Mouse (Mus musculus) heart, postnatal 25 days (tissue): ENCODE results near the gene Loxl4. TPM values are rescaled to one million over a fixed set of nuclear protein-coding genes. Genes with fewer than 3 reads are reported as not detected.

Source experiments
- DNase-seq: peaks from one replicate; pipeline ENCODE4 v3.0.0; 2022; ENCODE audit warnings: low spot score
- intact Hi-C: fragments of 180-260 bp; cut with DNase I; formaldehyde crosslinking; loops from one replicate; pipeline ENCODE4 v1.15.1; 2025
- total RNA-seq, 2 experiments: library from RNA; stranded (reverse); gene quantifications; 2 replicates each; pipeline ENCODE4 v1.2.3; 2021

Gene Loxl4
- total RNA-seq, 2 experiments from 2014 or later, result 1.2 to 1.3 TPM

DNA sequence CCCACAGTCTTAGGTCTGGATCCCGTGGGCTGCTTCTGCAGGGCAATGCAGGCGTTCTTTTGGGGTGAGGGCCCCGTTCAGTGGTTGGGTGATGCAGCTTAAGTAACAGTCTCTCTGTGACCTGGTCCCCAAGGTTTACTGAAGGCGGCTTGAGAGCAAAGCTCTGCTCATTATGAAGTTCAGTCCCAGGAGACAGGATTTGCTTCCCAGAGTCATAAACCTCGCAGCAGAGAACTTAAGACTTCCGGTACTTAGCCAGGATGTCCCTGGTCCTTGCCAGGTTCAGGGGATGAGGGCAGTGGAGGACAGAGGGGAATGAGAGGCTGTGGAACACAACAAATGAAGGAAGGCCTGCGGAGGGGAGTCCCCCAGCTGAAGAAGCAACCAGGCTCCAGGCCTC is 503 bp upstream of the Loxl4 start:
- intact Hi-C loops, result no loop called here
- DNase-seq, result no peak

DNA sequence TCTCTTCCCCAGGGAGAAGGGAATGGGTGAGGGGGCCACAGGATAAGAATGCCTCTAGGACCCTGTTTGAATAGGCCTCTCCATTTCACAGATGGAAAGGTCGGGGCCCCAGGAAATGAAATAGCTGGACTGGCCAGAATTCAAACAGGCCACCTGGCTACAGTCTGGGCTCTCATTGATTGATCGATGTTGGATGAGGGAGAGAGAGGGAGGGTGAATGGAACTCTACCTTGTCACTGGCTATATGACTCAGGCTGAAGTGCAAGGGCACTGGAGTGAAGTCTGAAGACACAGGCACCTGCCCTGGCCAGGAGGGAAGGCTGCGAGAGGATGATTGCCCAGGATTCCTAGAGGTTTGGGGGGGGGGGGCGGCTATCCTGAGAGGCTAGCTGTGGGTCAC is 867 bp downstream of the Loxl4 start:
- intact Hi-C loops, result no loop called here
- no peak for DNase-seq

DNA sequence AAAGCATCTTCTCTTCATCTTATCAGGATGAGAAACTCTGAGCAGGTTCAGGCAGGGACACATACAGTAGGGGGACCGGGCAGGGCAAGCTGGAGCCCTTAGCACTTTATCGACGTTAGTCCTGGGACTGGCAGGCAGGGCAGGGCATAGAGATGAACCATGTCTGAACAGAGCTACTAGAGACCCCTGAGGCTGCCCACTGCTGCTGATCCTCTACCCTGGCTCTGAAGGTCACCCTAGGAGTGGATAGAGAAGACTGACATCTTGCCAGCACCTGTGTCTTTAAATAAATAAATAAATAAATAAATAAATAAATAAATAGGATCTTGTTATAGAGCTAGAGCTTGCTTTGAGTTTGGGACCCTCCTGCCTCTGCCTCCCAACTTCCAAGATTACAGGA is 2.9 kb downstream of the Loxl4 start:
- DNase-seq, result no peak
- intact Hi-C loops, result no loop called here

DNA sequence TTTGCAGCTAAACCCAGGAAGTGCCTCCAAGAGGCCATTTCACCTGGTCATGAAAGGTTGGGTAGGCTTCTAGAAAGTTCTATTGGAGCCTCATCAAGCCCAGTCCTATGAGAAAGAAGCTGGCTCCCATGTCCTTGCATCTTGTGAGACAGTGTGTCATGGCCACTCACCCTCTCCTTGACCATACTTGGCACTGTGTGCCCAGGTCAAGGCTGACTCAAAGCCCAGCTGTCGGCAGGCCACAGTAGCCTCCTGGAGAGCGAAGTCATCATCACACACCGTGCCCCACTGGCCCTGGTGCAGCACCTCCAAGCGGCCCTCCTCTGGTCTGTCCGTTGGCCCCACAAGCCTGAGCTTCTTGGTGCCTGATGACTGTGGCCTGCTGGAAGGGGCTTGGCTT is 4.5 kb downstream of the Loxl4 start:
- intact Hi-C loops, result no loop called here
- DNase-seq, result no peak

DNA sequence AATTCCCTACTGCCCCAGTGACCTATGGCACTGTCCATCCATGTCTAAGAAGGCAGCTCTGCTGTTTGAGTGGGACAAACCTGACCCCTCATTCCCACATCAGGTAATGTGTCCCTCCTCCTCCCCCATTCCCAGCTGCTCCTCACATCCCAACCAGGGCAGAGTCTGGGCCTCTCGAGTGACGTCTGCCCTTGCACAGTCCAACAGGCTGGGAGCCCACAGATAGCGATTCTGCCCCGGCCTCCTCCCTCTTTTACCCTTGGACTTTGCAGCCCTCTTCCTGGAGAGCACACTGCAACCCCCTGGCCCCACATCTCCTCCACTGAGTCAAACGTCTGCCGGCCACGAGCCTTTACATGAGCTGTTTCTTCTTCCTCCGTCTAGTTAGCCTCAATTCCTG is 10.0 kb downstream of the Loxl4 start:
- intact Hi-C loops, result no loop called here
- no peak for DNase-seq

GRCm38 (mm10) chr19:42602041-42602440 is 10.6 kb downstream of the Loxl4 start:
- intact Hi-C loops, result no loop called here
- no peak for DNase-seq

DNA sequence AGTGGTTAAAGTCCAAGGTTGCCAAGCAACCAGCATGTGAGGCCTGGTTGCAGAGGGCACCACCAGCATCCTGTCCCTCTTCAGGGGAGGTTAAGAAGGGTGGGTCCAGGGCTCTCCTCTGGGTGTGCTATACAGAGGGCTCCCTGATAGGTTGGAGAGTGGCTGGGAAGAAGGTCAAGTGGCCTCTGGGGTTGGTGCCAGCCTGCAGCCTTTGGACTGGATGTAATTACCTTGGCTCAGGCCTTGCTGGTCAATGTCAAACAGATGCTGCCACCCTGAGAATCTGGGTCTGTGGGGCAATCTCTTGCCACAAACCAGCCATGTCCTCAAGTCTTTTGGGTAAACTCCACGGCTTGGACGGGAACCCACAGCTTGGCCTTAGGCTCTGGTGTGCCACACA is 11.2 kb downstream of the Loxl4 start:
- no peak for DNase-seq

DNA sequence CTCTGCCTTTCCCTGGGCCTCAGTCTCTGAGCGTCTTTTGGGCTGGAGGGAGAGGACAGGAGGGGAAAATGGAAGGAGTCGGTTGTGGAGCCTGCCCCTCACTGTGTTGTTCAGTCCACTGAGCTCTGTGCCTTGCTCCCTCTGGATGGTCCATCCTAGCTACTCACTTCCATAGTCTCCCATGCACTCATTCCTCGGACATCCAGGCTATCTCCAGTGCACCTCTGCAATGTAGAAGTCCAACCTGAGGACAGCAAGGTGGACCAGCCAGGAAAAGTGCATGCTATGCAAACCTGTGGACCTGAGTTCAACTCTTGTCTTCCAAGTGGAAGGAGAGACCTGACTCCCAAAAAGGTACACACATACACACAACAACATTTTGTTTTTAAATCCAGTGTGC is 12.0 kb downstream of the Loxl4 start:
- no peak for DNase-seq
- intact Hi-C loops, result no loop called here

More for the DNA sequence above, 11.2 kb downstream of the Loxl4 start:
- intact Hi-C loops, result no loop called here

DNA sequence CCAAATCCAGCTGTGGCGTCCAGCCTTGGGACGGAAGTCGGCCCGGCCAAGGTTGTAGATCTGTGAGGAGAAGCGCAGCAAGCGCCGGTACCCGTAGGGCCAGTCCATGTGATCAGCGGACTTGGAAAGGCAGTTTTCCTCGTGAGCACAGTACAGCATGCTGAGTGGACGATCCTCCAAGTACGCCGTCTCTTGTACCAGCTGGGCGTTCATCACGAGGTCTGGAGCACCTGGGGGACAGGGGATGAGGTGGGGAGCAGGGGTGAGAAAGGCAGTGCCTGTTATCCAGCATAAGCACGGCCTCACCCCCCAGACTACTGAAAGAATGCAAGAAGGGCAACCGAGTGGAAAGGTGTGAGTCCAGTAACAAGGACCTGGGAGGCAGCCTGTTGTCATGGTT is 12.7 kb downstream of the Loxl4 start:
- no peak for DNase-seq
- intact Hi-C loops, result no loop called here

DNA sequence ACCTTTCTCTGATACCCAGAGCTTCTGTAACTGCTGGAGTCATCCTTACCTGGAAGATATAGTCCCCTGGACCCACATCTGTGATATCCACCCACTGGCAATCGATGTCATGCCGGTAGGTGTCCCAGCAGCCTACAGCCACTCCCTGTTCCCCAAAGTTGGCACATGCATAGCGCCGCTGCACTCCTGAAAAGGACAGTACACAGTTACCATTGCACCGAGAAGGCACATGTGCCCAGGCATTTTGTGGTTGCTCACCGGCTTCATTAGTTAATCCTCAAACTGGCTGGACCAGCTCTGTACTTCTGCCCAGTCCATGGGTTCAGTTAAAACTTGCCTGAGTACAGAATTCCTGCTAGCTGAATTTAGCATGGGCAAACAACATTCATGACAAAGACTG is 14.7 kb downstream of the Loxl4 start:
- intact Hi-C loops, result no loop called here
- DNase-seq, result no peak

- intact Hi-C loops, result no loop called here
These were observed 15.3 kb downstream of the Loxl4 start for GRCm38 (mm10) chr19:42597286-42597685.

DNA sequence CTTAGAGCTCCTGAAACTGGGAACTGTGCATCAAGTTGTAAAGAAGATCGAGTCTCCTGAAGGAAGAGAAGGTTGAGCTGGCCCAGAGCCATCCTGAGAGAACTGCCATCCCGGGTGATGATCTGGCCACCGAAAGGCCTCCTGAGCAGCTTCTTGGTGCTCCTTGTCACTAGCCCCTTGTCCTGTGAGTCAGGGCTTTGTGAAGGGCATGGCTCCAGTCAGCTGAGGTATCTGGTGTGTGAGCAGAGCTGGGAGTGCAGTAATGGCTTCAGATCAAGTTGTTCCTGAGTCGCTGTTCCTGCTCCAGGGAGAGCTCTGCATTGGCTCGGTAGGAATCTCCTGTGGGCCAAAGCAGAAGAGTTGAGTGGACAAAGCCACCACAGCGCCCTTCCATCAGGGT is 17.5 kb downstream of the Loxl4 start:
- intact Hi-C loops, result no loop called here
- no peak for DNase-seq

More at GRCm38 (mm10) chr19:42597286-42597685, 15.3 kb downstream of the Loxl4 start:
- DNase-seq, result no peak

- no peak for DNase-seq
- intact Hi-C loops, result no loop called here
These were observed 19.2 kb downstream of the Loxl4 start for GRCm38 (mm10) chr19:42593456-42593855.

- intact Hi-C loops, result no loop called here
- DNase-seq, result no peak
These were observed 21.1 kb downstream of the Loxl4 start for GRCm38 (mm10) chr19:42591534-42591933.

DNA sequence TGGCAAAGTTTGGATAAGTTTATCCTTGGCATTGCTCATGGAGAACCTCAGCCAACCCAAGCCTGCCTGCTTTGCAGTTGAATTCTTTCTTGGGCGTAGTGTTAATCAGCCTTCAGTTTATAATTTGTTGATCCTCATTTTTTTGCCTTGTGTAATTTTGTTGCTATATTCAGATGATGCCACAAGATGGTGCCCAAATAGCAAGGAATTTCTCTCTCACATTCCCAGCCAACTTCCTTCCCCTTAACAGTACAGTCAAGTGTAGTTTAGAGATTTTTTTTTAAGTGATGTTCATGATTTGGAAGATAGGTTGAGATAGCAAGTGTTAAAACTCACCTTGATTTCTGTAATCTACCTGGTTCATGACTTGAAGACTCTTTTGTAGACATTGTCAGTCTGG is 23.4 kb downstream of the Loxl4 start:
- DNase-seq, result no peak
- intact Hi-C loops, result loop anchor here (1.0 to 5.0 kb wide), 3 partner anchors 47 to 154 kb away; no protein-coding TSS in a partner anchor

GRCm38 (mm10) chr19:42587704-42588103 is 24.9 kb downstream of the Loxl4 start:
- intact Hi-C loops, result loop anchor here (2.0 to 5.0 kb wide), 2 partner anchors 45 to 155 kb away; no protein-coding TSS in a partner anchor

DNA sequence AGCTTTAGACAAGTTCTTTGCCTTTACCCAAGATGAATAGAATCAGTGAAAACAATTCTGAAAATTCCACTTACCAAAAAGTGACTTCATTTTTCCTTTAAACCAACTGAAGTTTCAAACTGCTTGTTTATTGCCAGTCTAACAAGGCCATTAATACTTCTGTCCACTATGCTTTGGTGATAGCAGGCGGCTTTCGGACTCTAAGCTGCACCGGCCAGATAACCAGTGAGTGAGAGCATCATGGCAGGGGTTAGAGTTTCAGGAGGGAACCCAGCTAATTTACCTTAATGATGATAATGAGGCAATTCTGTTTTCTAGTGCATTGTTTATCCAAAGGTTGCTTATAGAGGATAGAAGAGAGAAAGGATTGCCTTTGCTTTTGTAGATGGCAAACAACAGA is 28.4 kb downstream of the Loxl4 start:
- intact Hi-C loops, result no loop called here
- no peak for DNase-seq

More at GRCm38 (mm10) chr19:42587704-42588103, 24.9 kb downstream of the Loxl4 start:
- DNase-seq, result no peak

DNA sequence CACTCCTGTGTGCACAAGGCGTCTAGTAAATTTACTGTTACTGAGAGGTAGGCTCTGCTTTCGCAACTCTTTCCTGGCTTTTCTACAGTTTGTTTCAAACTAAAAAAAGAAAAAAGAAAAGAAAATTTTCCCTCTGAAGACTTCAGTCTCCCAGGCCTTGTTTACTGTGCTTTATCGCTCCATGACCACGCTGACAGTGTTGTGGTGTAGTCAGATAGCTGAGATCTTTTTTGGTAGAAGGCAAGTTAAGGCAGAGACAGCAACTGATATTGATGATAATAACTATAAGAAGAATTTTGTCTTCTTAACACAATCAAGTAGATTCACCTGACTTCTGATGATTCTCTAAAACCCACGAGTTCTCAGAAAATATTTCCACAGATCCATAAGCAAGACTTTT is 28.9 kb downstream of the Loxl4 start:
- intact Hi-C loops, result no loop called here
- DNase-seq, result no peak

DNA sequence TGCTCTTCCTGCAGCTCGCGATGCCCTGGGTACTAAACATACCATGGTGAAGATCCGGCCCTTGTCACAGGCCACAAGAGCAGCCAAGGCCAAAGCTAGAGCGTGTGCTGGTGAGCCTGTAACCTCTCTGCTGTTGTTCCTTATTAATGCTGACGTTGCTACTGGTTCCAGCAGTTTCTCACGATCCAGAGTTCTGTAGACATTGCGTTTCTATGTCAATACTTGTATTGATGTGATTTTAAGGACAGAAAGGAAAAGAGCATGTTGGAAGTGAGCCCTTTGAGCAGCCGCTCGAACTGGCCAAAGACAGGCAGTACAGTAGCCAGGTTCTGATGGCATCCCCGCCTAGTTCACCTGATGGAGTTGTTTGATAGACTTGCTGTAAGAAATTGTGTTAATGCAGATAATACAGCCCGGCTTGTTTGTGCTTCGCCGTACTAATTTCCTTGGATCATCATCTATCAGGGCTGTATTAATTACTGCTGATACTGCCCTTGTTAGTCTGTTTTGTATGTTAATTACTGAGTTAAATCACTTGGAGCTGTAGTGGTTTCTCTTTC is 29.7 kb downstream of the Loxl4 start:
- intact Hi-C loops, result no loop called here
- DNase-seq, result no peak

DNA sequence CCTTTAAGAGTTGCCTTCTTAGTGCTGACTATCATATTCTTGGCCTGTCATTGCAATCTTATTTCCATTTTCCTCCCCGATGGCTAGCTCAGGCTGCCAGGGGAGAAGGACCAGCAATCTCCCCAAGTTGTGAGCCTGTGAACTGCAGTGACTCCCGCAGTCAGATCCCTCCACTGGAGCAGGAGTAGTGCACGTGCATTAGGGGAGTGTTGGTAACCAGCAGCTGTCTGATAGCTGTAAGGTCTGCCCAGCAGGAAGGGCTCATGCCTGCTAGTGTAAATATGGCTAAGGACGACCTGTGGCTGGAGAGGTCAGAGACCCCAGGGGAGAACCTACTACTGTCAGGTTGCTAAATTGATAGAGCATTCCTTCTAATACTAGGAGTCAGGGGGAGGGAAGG is 31.9 kb downstream of the Loxl4 start:
- intact Hi-C loops, result no loop called here
- DNase-seq, result no peak

- DNase-seq, result no peak
- intact Hi-C loops, result no loop called here
These were observed 34.0 kb downstream of the Loxl4 start for GRCm38 (mm10) chr19:42578631-42579030.

- intact Hi-C loops, result no loop called here
- DNase-seq, result no peak
These were observed 35.8 kb downstream of the Loxl4 start for GRCm38 (mm10) chr19:42576856-42577255.
